ENCODE assay signal across 18 mouse cellular contexts in the genomic region with DNA sequence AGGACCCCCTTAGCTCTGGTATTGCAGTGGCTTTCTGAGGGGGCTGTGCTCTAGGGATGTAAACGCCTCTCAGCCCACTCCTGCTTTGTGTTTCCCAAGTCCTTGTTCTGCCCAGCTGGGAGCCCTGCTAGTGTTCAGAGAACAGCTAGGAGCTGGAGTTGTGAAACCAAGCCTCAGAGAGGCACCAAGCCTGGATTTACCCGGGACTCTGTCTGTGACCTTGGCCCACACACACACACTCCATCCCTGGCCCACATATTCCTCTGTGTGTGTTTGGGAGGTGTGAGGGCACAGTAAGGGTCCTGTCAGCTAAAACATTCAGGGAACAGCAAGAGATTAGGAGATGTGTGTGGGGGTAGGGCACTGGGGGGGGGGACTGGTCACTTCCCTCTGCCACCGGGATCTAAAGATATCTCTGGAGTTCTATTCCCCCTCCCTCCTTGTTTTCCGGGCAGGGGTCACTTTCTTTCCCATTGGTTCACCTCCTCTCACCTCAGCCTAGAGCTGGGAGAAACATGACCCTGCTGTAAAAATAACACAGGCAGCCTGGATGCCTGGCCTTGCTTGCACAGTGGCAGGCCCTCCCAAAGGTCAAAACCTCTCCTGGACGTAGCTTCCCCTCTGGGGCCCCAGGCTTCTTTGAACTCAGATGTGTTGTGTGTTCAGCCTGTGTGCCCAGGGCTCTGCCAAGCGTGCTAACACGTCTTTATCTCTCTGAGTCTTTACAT. TPM values are rescaled to one million over a fixed set of nuclear protein-coding genes. Genes with fewer than 3 reads are reported as not detected.
DNase-seq lines count a peak whose midpoint lies in the region; ATAC-seq and TF ChIP-seq lines count a peak whose summit lies in the region.
"Had no signal": no experiment of that assay in that cellular context is flagged by ENCODE, and none has a peak within 500 bp of the region (broad histone marks: within the 10 kb centered on the region; RNA-seq: fewer than 3 reads in every experiment).

No protein-coding gene starts in this region.

- 0 out of 2 replicates have a peak overlapping the region, but pooled peaks have one; percentile 13 for H3K9ac ChIP-seq in hindbrain, embryonic 13.5 days
- H3K9ac ChIP-seq in hindbrain, embryonic 16.5 days (ENCODE audit: low read depth, low read length): no peak overlapping the region
- H3K9ac ChIP-seq: kidney, embryonic 15.5 days; limb, embryonic 12.5 days; midbrain, embryonic 15.5 days; neural tube, embryonic 12.5 days had no signal

- H3K27me3 ChIP-seq in hindbrain, embryonic 13.5 days: peaks cover 94% of the 10 kb centered on the region
- H3K27me3 ChIP-seq in hindbrain, embryonic 16.5 days (replicated peaks; ENCODE audit: control insufficient read depth, insufficient read depth, low read length): peaks cover 49% of the 10 kb centered on the region
- peaks cover 47% of the 10 kb centered on the region for H3K27me3 ChIP-seq in limb, embryonic 10.5 days (ENCODE audit: low read depth, poor library complexity, severe bottlenecking)

- no peak for TF ChIP-seq CTCF in left cerebral cortex, adult 2 months (IDR thresholded peaks at IDR 0.05)

- peaks cover 22% of the 10 kb centered on the region for H3K4me1 ChIP-seq in hindbrain, embryonic 13.5 days (replicated peaks)
- H3K4me1 ChIP-seq in hindbrain, embryonic 16.5 days (ENCODE audit: control insufficient read depth, insufficient read depth, low read depth, low read length): peaks cover 14% of the 10 kb centered on the region
- peaks cover 86% of the 10 kb centered on the region for H3K4me1 ChIP-seq in limb, embryonic 10.5 days

- H3K9me3 ChIP-seq in hindbrain, embryonic 13.5 days: no peaks in the 10 kb centered on the region
- H3K9me3 ChIP-seq in hindbrain, embryonic 16.5 days (ENCODE audit: control insufficient read depth, low read length): no peaks in the 10 kb centered on the region
- no peaks in the 10 kb centered on the region for H3K9me3 ChIP-seq in limb, embryonic 10.5 days (replicated peaks)
- H3K9me3 ChIP-seq: kidney, embryonic 15.5 days; limb, embryonic 12.5 days; midbrain, embryonic 15.5 days; neural tube, embryonic 12.5 days had no signal

- no peak for ATAC-seq in hindbrain, embryonic 13.5 days (ENCODE audit: low FRiP score)
- no peak for ATAC-seq in hindbrain, embryonic 16.5 days
- ATAC-seq: hindbrain, postnatal 0 days; midbrain, embryonic 15.5 days had no signal

- H3K27ac ChIP-seq in hindbrain, embryonic 13.5 days: no peak overlapping the region
- H3K27ac ChIP-seq in hindbrain, embryonic 16.5 days (ENCODE audit: low read depth, low read length): no peak overlapping the region
- H3K27ac ChIP-seq in limb, embryonic 10.5 days: peak overlapping the region; percentile 87
- H3K27ac ChIP-seq in left cerebral cortex, adult 2 months: no peak overlapping the region
- H3K27ac ChIP-seq: hindbrain, postnatal 0 days; kidney, embryonic 15.5 days; limb, embryonic 12.5 days; midbrain, embryonic 15.5 days; neural tube, embryonic 12.5 days had no signal

- 9% methylated on average over 7 of the region's 7 CpGs for WGBS in hindbrain, embryonic 13.5 days
- WGBS in hindbrain, embryonic 16.5 days: 19% methylated on average over 7 of the region's 7 CpGs
- WGBS in limb, embryonic 10.5 days: 3% methylated on average over 7 of the region's 7 CpGs

- H3K4me2 ChIP-seq in hindbrain, embryonic 13.5 days: no peak overlapping the region
- no peak overlapping the region for H3K4me2 ChIP-seq in hindbrain, embryonic 16.5 days (ENCODE audit: low read length)
- H3K4me2 ChIP-seq: kidney, embryonic 15.5 days; limb, embryonic 12.5 days; midbrain, embryonic 15.5 days; neural tube, embryonic 12.5 days had no signal

- no peaks in the 10 kb centered on the region for H3K36me3 ChIP-seq in hindbrain, embryonic 13.5 days
- H3K36me3 ChIP-seq in hindbrain, embryonic 16.5 days (ENCODE audit: control insufficient read depth, insufficient read depth, low read length): no peaks in the 10 kb centered on the region
- H3K36me3 ChIP-seq in limb, embryonic 10.5 days: no peaks in the 10 kb centered on the region
- H3K36me3 ChIP-seq: kidney, embryonic 15.5 days; limb, embryonic 12.5 days; midbrain, embryonic 15.5 days; neural tube, embryonic 12.5 days had no signal

- peak; percentile 3 for DNase-seq in adrenal gland, adult 2 months
- DNase-seq in adrenal gland, adult 18-20 months (ENCODE audit: low spot score in 2 of 2): no peak
- peak; percentile 58 for DNase-seq in limb, embryonic 10.5 days (ENCODE audit: low spot score)
- DNase-seq in skeletal muscle tissue, adult 2 months (ENCODE audit: low read depth, low spot score): peak; percentile 87
- no peak for DNase-seq in left cerebral cortex, adult 2 months (ENCODE audit: extremely low spot score in 1 of 2, low spot score in 2 of 2)
- DNase-seq in cerebellum, adult 11-12 months: no peak
- DNase-seq: adrenal gland, postnatal 14 days; layer of hippocampus, adult 9-11 months; lung, postnatal 14 days; retina, postnatal 1 day had no signal

- intact Hi-C loops in left cerebral cortex, adult 2 months (cut with DNase I): no loop called here

- no peak overlapping the region for H3K4me3 ChIP-seq in hindbrain, embryonic 13.5 days
- H3K4me3 ChIP-seq in hindbrain, embryonic 16.5 days (ENCODE audit: low read length): no peak overlapping the region
- H3K4me3 ChIP-seq in limb, embryonic 10.5 days: peak overlapping the region; percentile 71
- no peak overlapping the region for H3K4me3 ChIP-seq in left cerebral cortex, adult 2 months
- H3K4me3 ChIP-seq: erythroblast, embryonic 14.5 days; kidney, embryonic 15.5 days; limb, embryonic 12.5 days; midbrain, embryonic 15.5 days; neural tube, embryonic 12.5 days had no signal

RNA-seq across cellular contexts. Expression of a gene that starts 1.6 kb away (rescaled TPM):
- total RNA-seq in adrenal gland, adult 2 months (2021): 1 to 10 TPM in 1 of 2 experiments, under 1 TPM in 1; 0.46 to 1.0 TPM
- 0.18 and 0.51 TPM in 2 replicates for polyA plus RNA-seq in adrenal gland, adult 2 months (2012; rRNA removed)
- 1 to 10 TPM in 1 of 2 experiments, under 1 TPM in 1; 0.90 to 1.1 TPM for total RNA-seq in adrenal gland, adult 18-20 months (2021)
- polyA plus RNA-seq in hindbrain, embryonic 13.5 days (2015; fragmentation: Nextera tagmentation; extraction: Ambion mirVana): 0.18 and 0.27 TPM in 2 replicates
- polyA plus RNA-seq in hindbrain, embryonic 16.5 days (2015; fragmentation: Nextera tagmentation; extraction: Ambion mirVana): 0.60 and 0.81 TPM in 2 replicates
- polyA plus RNA-seq in limb, embryonic 10.5 days (2016; fragmentation: Nextera tagmentation; extraction: Ambion mirVana): 2.0 and 4.1 TPM in 2 replicates
- 10 to 100 TPM; 52.1 to 74.9 TPM for total RNA-seq in left cerebral cortex, adult 2 months (2021)
- polyA plus RNA-seq: erythroblast, embryonic 14.5 days had no signal

RNA-seq across cellular contexts. Expression of a gene that starts 19.0 kb away (rescaled TPM):
- 10 to 100 TPM; 10.4 to 13.5 TPM for total RNA-seq in adrenal gland, adult 2 months (2021)
- 2.0 and 2.2 TPM in 2 replicates for polyA plus RNA-seq in adrenal gland, adult 2 months (2012; rRNA removed)
- 10 to 100 TPM; 11.1 to 11.2 TPM for total RNA-seq in adrenal gland, adult 18-20 months (2021)
- polyA plus RNA-seq in hindbrain, embryonic 13.5 days (2015; fragmentation: Nextera tagmentation; extraction: Ambion mirVana): 7.6 and 8.0 TPM in 2 replicates
- polyA plus RNA-seq in hindbrain, embryonic 16.5 days (2015; fragmentation: Nextera tagmentation; extraction: Ambion mirVana): 10.0 and 10.5 TPM in 2 replicates
- polyA plus RNA-seq in limb, embryonic 10.5 days (2016; fragmentation: Nextera tagmentation; extraction: Ambion mirVana): 12.0 and 14.1 TPM in 2 replicates
- total RNA-seq in left cerebral cortex, adult 2 months (2021): 100 to 1,000 TPM; 238 to 254 TPM
- polyA plus RNA-seq: erythroblast, embryonic 14.5 days had no signal

RNA-seq across cellular contexts. Expression of a gene that starts 45.2 kb away (rescaled TPM):
- 1 to 10 TPM in 1 of 2 experiments, not detected in 1; 1.1 TPM for total RNA-seq in adrenal gland, adult 2 months (2021)
- 0.16 and 0.23 TPM in 2 replicates for polyA plus RNA-seq in adrenal gland, adult 2 months (2012; rRNA removed)
- 1 to 10 TPM in 1 of 2 experiments, under 1 TPM in 1; 0.86 to 1.3 TPM for total RNA-seq in adrenal gland, adult 18-20 months (2021)
- 0.09 TPM in 1 of 2 replicates, not detected in the other for polyA plus RNA-seq in hindbrain, embryonic 13.5 days (2015; fragmentation: Nextera tagmentation; extraction: Ambion mirVana)
- not detected in 2 replicates for polyA plus RNA-seq in hindbrain, embryonic 16.5 days (2015; fragmentation: Nextera tagmentation; extraction: Ambion mirVana)
- polyA plus RNA-seq in limb, embryonic 10.5 days (2016; fragmentation: Nextera tagmentation; extraction: Ambion mirVana): not detected in 2 replicates
- under 1 TPM; 0.63 to 0.75 TPM for total RNA-seq in left cerebral cortex, adult 2 months (2021)
- total RNA-seq: adrenal gland, postnatal 14 days; hindbrain, postnatal 0 days had no signal
- polyA plus RNA-seq: erythroblast, embryonic 14.5 days; kidney, embryonic 15.5 days; limb, embryonic 12.5 days; midbrain, embryonic 15.5 days; neural tube, embryonic 12.5 days had no signal

RNA-seq across cellular contexts. Expression of a gene that starts 57.6 kb away (rescaled TPM):
- 1 to 10 TPM; 1.0 to 2.9 TPM for total RNA-seq in adrenal gland, adult 2 months (2021)
- polyA plus RNA-seq in adrenal gland, adult 2 months (2012; rRNA removed): 0.06 and 0.08 TPM in 2 replicates
- total RNA-seq in adrenal gland, adult 18-20 months (2021): 1 to 10 TPM; 3.3 to 6.8 TPM
- 0.12 and 0.26 TPM in 2 replicates for polyA plus RNA-seq in hindbrain, embryonic 13.5 days (2015; fragmentation: Nextera tagmentation; extraction: Ambion mirVana)
- polyA plus RNA-seq in hindbrain, embryonic 16.5 days (2015; fragmentation: Nextera tagmentation; extraction: Ambion mirVana): 0.25 and 0.37 TPM in 2 replicates
- 6.3 and 12.2 TPM in 2 replicates for polyA plus RNA-seq in limb, embryonic 10.5 days (2016; fragmentation: Nextera tagmentation; extraction: Ambion mirVana)
- under 1 TPM; 0.41 to 0.98 TPM for total RNA-seq in left cerebral cortex, adult 2 months (2021)
- total RNA-seq: hindbrain, postnatal 0 days had no signal
- polyA plus RNA-seq: erythroblast, embryonic 14.5 days had no signal

Comparison
In these comparisons a context has a peak if more than half of its experiments do, and no peak if none do; other contexts are left out.
1. DNase-seq: peak in adrenal gland, adult 2 months (single experiment), limb, embryonic 10.5 days (single experiment) and skeletal muscle tissue, adult 2 months (single experiment); none in adrenal gland, adult 18-20 months (0 of 2), left cerebral cortex, adult 2 months (0 of 2) and cerebellum, adult 11-12 months (single experiment).